Mouse (Mus musculus): Measurements from ENCODE around the gene Mga. TPM values are rescaled to one million over a fixed set of nuclear protein-coding genes. Genes with fewer than 3 reads are reported as not detected.

Gene Mga
- polyA plus RNA-seq, 1 experiment from 2014 or later: 8.9 TPM

DNA sequence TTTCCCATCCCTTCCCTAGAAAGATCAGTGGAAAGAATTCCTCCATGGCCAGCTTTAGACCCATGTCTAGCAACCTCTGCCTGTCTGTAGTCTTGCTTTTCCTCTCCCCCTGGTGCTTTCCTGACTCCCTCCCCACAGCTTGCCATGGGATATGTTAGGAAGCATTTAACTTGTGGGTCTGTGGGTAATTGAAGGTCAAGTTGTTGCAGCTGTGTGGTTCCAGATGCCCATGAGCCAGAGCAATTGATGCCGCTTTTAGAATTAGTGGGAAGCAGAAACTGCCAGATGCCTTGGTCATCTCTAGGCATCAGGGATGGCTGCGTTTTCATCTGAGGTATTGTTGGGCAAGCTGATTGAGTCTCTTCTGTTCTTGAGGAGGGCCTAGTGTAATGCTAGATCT, 84.6 kb downstream of the Mga start:
- TF ChIP-seq CTCF (IDR thresholded peaks at IDR 0.05; ENCODE audit: low read depth): no peak
- Histone ChIP-seq H3K9me3 (ENCODE audit: control insufficient read depth) (no peaks in the 10 kb centered on the region), H3K4me2 (replicated peaks; ENCODE audit: low read depth) (no peak overlapping the region), H3K27me3 (replicated peaks; ENCODE audit: control insufficient read depth, insufficient read depth, low read length) (no peaks in the 10 kb centered on the region), H3K4me1 (replicated peaks; ENCODE audit: control insufficient read depth, insufficient read depth, low read length) (no peaks in the 10 kb centered on the region), H3K36me3 (ENCODE audit: control insufficient read depth, insufficient read depth) (0 out of 2 replicates have a peak, but pooled peaks cover 6% of the 10 kb centered on the region), H3K9ac (ENCODE audit: low read depth, low read length) (no peak overlapping the region), H3K4me3 (ENCODE audit: low read depth, low read length) (no peak overlapping the region), H3K27ac (ENCODE audit: low read depth, low read length) (no peak overlapping the region)
- ATAC-seq: no peak
- WGBS: 90% methylated on average over 2 of the region's 2 CpGs

DNA sequence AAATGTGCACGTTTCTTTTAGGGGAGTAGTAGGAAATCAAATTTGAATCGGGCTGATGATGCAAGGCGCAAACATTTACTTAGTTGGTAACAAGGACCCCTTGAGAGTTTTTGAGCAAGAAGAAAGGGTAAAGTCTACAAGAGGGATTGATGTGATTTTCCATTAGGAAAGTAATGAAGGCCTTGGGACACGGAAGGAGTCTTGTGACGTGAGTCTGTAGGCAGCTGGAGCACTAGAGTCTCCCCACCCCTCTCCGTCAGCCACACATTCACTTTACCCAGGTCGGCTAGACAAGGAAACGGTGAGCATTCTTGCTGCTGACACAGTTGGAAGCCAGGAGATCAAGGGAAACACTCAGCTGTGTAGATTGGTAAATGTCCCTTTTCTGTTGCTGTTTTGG, 88.8 kb downstream of the Mga start:
- Histone ChIP-seq H3K27me3 (replicated peaks; ENCODE audit: control insufficient read depth, insufficient read depth, low read length) (no peaks in the 10 kb centered on the region), H3K4me3 (ENCODE audit: low read depth, low read length) (no peak overlapping the region), H3K27ac (ENCODE audit: low read depth, low read length) (no peak overlapping the region), H3K4me1 (replicated peaks; ENCODE audit: control insufficient read depth, insufficient read depth, low read length) (no peaks in the 10 kb centered on the region), H3K36me3 (ENCODE audit: control insufficient read depth, insufficient read depth) (0 out of 2 replicates have a peak, but pooled peaks cover 6% of the 10 kb centered on the region), H3K9me3 (ENCODE audit: control insufficient read depth) (no peaks in the 10 kb centered on the region), H3K9ac (ENCODE audit: low read depth, low read length) (no peak overlapping the region), H3K4me2 (replicated peaks; ENCODE audit: low read depth) (no peak overlapping the region)
- ATAC-seq: 0 out of 2 replicates have a peak, but pooled peaks have one; percentile 43
- TF ChIP-seq CTCF (IDR thresholded peaks at IDR 0.05; ENCODE audit: low read depth): no peak
- WGBS: 62% methylated on average over 8 of the region's 8 CpGs

DNA sequence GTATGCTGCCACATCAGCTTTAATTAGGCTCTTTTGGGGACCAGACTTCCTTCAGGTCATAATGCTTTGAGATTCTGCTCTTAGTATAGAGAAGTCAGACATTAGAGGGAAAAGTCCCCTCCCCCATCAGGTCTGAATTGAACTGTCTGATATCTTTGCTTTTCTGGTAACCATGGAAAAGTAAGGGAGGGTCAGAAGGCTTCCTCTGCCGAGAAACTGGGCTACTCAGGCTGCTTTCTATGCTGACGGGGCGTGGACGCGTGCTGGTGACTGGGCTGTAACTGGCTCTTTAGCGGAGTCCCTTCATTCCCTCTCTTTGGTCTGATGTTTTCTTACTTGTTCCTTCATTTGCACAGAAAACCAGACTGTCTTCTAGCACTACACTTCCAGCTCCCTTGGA, 89.3 kb downstream of the Mga start:
- Histone ChIP-seq H3K4me2 (replicated peaks; ENCODE audit: low read depth) (0 out of 2 replicates have a peak overlapping the region, but pooled peaks have one; percentile 13), H3K27me3 (replicated peaks; ENCODE audit: control insufficient read depth, insufficient read depth, low read length) (no peaks in the 10 kb centered on the region), H3K4me3 (ENCODE audit: low read depth, low read length) (no peak overlapping the region), H3K27ac (ENCODE audit: low read depth, low read length) (no peak overlapping the region), H3K9ac (ENCODE audit: low read depth, low read length) (no peak overlapping the region), H3K36me3 (ENCODE audit: control insufficient read depth, insufficient read depth) (0 out of 2 replicates have a peak, but pooled peaks cover 6% of the 10 kb centered on the region), H3K9me3 (ENCODE audit: control insufficient read depth) (no peaks in the 10 kb centered on the region), H3K4me1 (replicated peaks; ENCODE audit: control insufficient read depth, insufficient read depth, low read length) (no peaks in the 10 kb centered on the region)
- ATAC-seq: peak; percentile 46; the same call in 1 of the 2 replicates
- 54% methylated on average over 6 of the region's 6 CpGs for WGBS
- TF ChIP-seq CTCF (IDR thresholded peaks at IDR 0.05; ENCODE audit: low read depth): no peak

DNA sequence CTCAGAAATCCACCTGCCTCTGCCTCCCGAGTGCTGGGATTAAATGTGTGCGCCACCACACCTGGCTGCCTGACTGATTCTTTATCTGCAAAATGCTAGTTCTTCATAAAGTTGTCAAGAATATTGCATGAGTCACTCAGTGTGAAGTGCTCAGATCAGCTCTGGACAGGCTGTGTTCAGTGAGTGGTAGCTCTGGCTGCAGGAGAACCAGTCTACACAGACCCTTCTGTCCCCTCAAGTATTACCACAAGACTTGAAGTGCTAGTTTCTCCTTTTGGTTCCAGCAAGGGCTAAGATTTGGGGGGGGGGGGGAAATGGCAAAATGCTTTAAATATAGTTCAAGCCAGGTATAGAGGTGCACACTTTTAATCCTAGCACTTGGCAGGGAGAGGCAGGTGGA, 90.4 kb downstream of the Mga start:
- TF ChIP-seq CTCF (IDR thresholded peaks at IDR 0.05; ENCODE audit: low read depth): no peak
- no peaks in the 10 kb centered on the region for H3K27me3 ChIP-seq (replicated peaks; ENCODE audit: control insufficient read depth, insufficient read depth, low read length)
- H3K4me2 ChIP-seq (replicated peaks; ENCODE audit: low read depth): no peak overlapping the region
- no peak for ATAC-seq
- H3K9me3 ChIP-seq (ENCODE audit: control insufficient read depth): no peaks in the 10 kb centered on the region
- H3K4me3 ChIP-seq (ENCODE audit: low read depth, low read length): no peak overlapping the region
- no peaks in the 10 kb centered on the region for H3K4me1 ChIP-seq (replicated peaks; ENCODE audit: control insufficient read depth, insufficient read depth, low read length)
- H3K36me3 ChIP-seq (ENCODE audit: control insufficient read depth, insufficient read depth): 0 out of 2 replicates have a peak, but pooled peaks cover 3% of the 10 kb centered on the region
- no peak overlapping the region for H3K9ac ChIP-seq (ENCODE audit: low read depth, low read length)
- H3K27ac ChIP-seq (ENCODE audit: low read depth, low read length): no peak overlapping the region
- WGBS: 90% methylated on average over 2 of the region's 2 CpGs

DNA sequence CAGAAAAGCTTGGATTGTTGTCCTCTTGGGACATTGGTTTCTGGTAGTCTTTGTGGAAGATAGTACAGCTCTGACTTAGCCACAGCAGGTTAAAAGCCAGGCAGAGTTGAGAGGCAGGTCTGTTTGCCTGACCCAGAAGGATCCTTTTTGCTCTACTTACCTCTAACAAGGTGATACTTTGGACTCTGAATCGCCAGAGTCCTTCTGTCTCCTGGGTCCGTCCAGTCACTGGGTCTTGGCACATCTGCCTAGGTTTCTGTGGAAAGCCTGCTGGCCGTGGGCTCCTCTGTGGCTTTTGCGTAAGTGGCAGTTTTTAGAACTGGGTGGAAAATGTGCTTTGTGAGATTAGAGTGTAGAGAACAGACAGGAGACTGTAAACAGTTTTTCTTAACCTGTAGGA, 91.9 kb downstream of the Mga start:
- Histone ChIP-seq H3K36me3 (ENCODE audit: control insufficient read depth, insufficient read depth) (no peaks in the 10 kb centered on the region), H3K9me3 (ENCODE audit: control insufficient read depth) (no peaks in the 10 kb centered on the region), H3K4me3 (ENCODE audit: low read depth, low read length) (no peak overlapping the region), H3K4me1 (replicated peaks; ENCODE audit: control insufficient read depth, insufficient read depth, low read length) (peaks cover 4% of the 10 kb centered on the region; the same call in 1 of the 2 replicates), H3K27ac (ENCODE audit: low read depth, low read length) (0 out of 2 replicates have a peak overlapping the region, but pooled peaks have one; percentile 15), H3K27me3 (replicated peaks; ENCODE audit: control insufficient read depth, insufficient read depth, low read length) (no peaks in the 10 kb centered on the region), H3K4me2 (replicated peaks; ENCODE audit: low read depth) (no peak overlapping the region), H3K9ac (ENCODE audit: low read depth, low read length) (no peak overlapping the region)
- WGBS: 62% methylated on average over 4 of the region's 4 CpGs
- no peak for ATAC-seq
- TF ChIP-seq CTCF (IDR thresholded peaks at IDR 0.05; ENCODE audit: low read depth): no peak

DNA sequence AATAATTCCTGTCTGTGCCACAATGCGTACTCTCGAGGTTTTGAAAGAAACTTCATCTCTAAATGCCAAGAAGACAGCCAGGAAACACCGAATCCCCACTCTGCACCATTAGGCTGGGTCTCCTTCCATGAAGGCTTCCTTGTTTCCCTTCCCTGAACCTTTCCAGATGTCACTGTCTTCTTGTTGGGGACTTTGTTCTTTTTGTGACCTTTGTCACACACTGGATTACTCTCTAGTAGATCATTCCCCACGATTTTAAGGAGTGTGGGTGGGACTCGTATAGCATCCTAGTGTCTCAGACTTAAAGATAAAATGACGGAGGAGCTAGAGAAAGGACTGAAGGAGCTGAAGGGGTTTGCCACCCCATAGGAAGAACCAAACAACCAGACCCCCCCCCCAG, 93.9 kb downstream of the Mga start:
- Histone ChIP-seq H3K4me3 (ENCODE audit: low read depth, low read length) (no peak overlapping the region), H3K36me3 (ENCODE audit: control insufficient read depth, insufficient read depth) (no peaks in the 10 kb centered on the region), H3K4me2 (replicated peaks; ENCODE audit: low read depth) (no peak overlapping the region), H3K27me3 (replicated peaks; ENCODE audit: control insufficient read depth, insufficient read depth, low read length) (no peaks in the 10 kb centered on the region), H3K4me1 (replicated peaks; ENCODE audit: control insufficient read depth, insufficient read depth, low read length) (peaks cover 11% of the 10 kb centered on the region), H3K9ac (ENCODE audit: low read depth, low read length) (no peak overlapping the region), H3K9me3 (ENCODE audit: control insufficient read depth) (no peaks in the 10 kb centered on the region), H3K27ac (ENCODE audit: low read depth, low read length) (peak overlapping the region; percentile 2; the same call in 1 of the 2 replicates)
- peak; percentile 32 for ATAC-seq
- 57% methylated on average over 6 of the region's 6 CpGs for WGBS
- TF ChIP-seq CTCF (IDR thresholded peaks at IDR 0.05; ENCODE audit: low read depth): no peak

DNA sequence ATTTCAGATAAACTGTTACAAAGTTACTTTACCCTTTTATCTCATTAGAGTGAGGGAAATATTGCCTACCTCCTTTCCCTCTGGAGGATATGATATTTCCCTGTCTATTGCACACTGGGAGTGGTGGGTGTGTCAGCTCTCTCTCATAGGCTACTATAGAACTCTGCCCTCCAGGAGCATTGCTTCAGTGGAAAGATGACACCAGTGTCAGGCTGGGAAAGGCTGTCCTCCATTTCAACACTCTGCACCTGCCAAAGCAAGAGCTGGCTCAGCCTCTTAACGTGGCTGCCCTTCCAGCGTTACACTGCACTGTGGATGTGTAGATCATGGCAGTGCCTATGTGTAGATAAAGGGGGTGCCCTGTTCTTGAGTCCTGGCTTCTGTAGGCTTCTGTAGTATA, 95.3 kb downstream of the Mga start:
- H3K9me3 ChIP-seq (ENCODE audit: control insufficient read depth): no peaks in the 10 kb centered on the region
- H3K36me3 ChIP-seq (ENCODE audit: control insufficient read depth, insufficient read depth): no peaks in the 10 kb centered on the region
- no peak overlapping the region for H3K4me3 ChIP-seq (ENCODE audit: low read depth, low read length)
- peaks cover 11% of the 10 kb centered on the region for H3K4me1 ChIP-seq (replicated peaks; ENCODE audit: control insufficient read depth, insufficient read depth, low read length)
- H3K9ac ChIP-seq (ENCODE audit: low read depth, low read length): no peak overlapping the region
- peak; percentile 84 for ATAC-seq
- H3K27me3 ChIP-seq (replicated peaks; ENCODE audit: control insufficient read depth, insufficient read depth, low read length): no peaks in the 10 kb centered on the region
- no peak for TF ChIP-seq CTCF (IDR thresholded peaks at IDR 0.05; ENCODE audit: low read depth)
- 24% methylated on average over 2 of the region's 2 CpGs for WGBS
- no peak overlapping the region for H3K4me2 ChIP-seq (replicated peaks; ENCODE audit: low read depth)
- peak overlapping the region; percentile 5; the same call in 1 of the 2 replicates for H3K27ac ChIP-seq (ENCODE audit: low read depth, low read length)

Data from intestine, postnatal 0 days (tissue).